Mouse (Mus musculus) MEL (cell line): Measurements from ENCODE around the gene Higd1a.

Source experiments
- CTCF ChIP-seq, 3 experiments: IDR thresholded peaks in 2 of 3; conservative IDR thresholded peaks in 1 of 3; 2 replicates each; pipeline ENCODE4 v1.5.1; 2011 to 2012; ENCODE audit warnings: low read length in 3 of 3, low read depth in 2 of 3, mild to moderate bottlenecking in 2 of 3, improper control_type of control experiment in 1 of 3, inconsistent platforms in 1 of 3, mixed read lengths in 1 of 3, moderate library complexity in 1 of 3; ENCODE audit not compliant: control insufficient read depth in 1 of 3, insufficient read depth in 1 of 3, poor library complexity in 1 of 3, severe bottlenecking in 1 of 3
- EP300 ChIP-seq, 2 experiments: IDR thresholded peaks; 2 replicates each; pipeline ENCODE4 v1.6.1; 2011; ENCODE audit warnings: improper control_type of control experiment in 2 of 2, low read length in 2 of 2, low read depth in 1 of 2, mild to moderate bottlenecking in 1 of 2
- GABPA ChIP-seq: IDR thresholded peaks from 2 replicates; pipeline ENCODE4 v1.6.1; 2012; ENCODE audit warnings: low read depth, mild to moderate bottlenecking, inconsistent platforms, low read length, improper control_type of control experiment, moderate library complexity
- GATA1 ChIP-seq: IDR thresholded peaks from 2 replicates; pipeline ENCODE4 v1.6.1; 2011; ENCODE audit warnings: low read depth, low read length, improper control_type of control experiment
- MAX ChIP-seq: IDR thresholded peaks from 2 replicates; pipeline ENCODE4 v1.6.1; 2011; ENCODE audit warnings: low read length, improper control_type of control experiment
- MEF2A ChIP-seq: IDR thresholded peaks from 2 replicates; pipeline ENCODE4 v1.6.1; 2014; ENCODE audit warnings: low read depth, mild to moderate bottlenecking, inconsistent platforms, low read length, improper control_type of control experiment; ENCODE audit not compliant: poor library complexity, insufficient replicate concordance, severe bottlenecking; ENCODE audit errors: extremely low read depth
- NELFE ChIP-seq: IDR thresholded peaks from 2 replicates; pipeline ENCODE4 v1.6.1; 2011; ENCODE audit warnings: low read depth, low read length, improper control_type of control experiment
- NRF1 ChIP-seq: IDR thresholded peaks from 2 replicates; pipeline ENCODE4 v1.6.1; 2014; ENCODE audit warnings: low read depth, mild to moderate bottlenecking, inconsistent platforms, low read length, improper control_type of control experiment, moderate library complexity; ENCODE audit not compliant: poor library complexity, insufficient read depth, severe bottlenecking
- POLR2A ChIP-seq, 2 experiments: IDR thresholded peaks; 2 replicates each; pipeline ENCODE4 v1.6.1; 2011 to 2012; ENCODE audit warnings: low read length in 2 of 2, mild to moderate bottlenecking in 2 of 2, control low read depth in 1 of 2, improper control_type of control experiment in 1 of 2, low read depth in 1 of 2, moderate library complexity in 1 of 2; ENCODE audit not compliant: control insufficient read depth in 1 of 2, insufficient read depth in 1 of 2, poor library complexity in 1 of 2
- RCOR1 ChIP-seq: IDR thresholded peaks from 2 replicates; pipeline ENCODE4 v1.6.1; 2012; ENCODE audit warnings: low read depth, mild to moderate bottlenecking, inconsistent platforms, low read length, improper control_type of control experiment
- UBTF ChIP-seq: IDR thresholded peaks from 2 replicates; pipeline ENCODE4 v1.6.1; 2012; ENCODE audit warnings: low read depth, mild to moderate bottlenecking, inconsistent platforms, low read length, improper control_type of control experiment, moderate library complexity, borderline replicate concordance; ENCODE audit not compliant: insufficient read depth
- ZKSCAN1 ChIP-seq: IDR thresholded peaks from 2 replicates; pipeline ENCODE4 v1.6.1; 2012; ENCODE audit warnings: low read depth, mild to moderate bottlenecking, inconsistent platforms, low read length, improper control_type of control experiment, moderate library complexity
- ZMIZ1 ChIP-seq: IDR thresholded peaks from 2 replicates; pipeline ENCODE4 v1.6.1; 2012; ENCODE audit warnings: low read depth, mild to moderate bottlenecking, inconsistent platforms, low read length, improper control_type of control experiment, moderate library complexity
- ZNF384 ChIP-seq: IDR thresholded peaks from 2 replicates; pipeline ENCODE4 v1.6.1; 2012; ENCODE audit warnings: low read depth, mild to moderate bottlenecking, inconsistent platforms, low read length, improper control_type of control experiment

GRCm38 (mm10) chr9:121808511-121808910 lies 49.7 kb downstream of the Higd1a start:
- no peak for TF ChIP-seq RCOR1
- TF ChIP-seq ZMIZ1, result no peak
- TF ChIP-seq CTCF (IDR thresholded peaks at IDR 0.05 in 2 of 3, conservative IDR thresholded peaks at IDR 0.05 in 1 of 3; ENCODE audit: control insufficient read depth in 1 of 3, insufficient read depth in 1 of 3, low read depth in 2 of 3, low read length in 3 of 3, poor library complexity in 1 of 3, severe bottlenecking in 1 of 3), result no peak
- no peak for TF ChIP-seq EP300 (IDR thresholded peaks at IDR 0.05; ENCODE audit: low read depth in 1 of 2, low read length in 2 of 2)
- no peak for TF ChIP-seq GABPA
- no peak for TF ChIP-seq MEF2A
- TF ChIP-seq GATA1, result no peak
- TF ChIP-seq ZNF384, result no peak
- no peak for TF ChIP-seq ZKSCAN1
- TF ChIP-seq UBTF, result no peak
- TF ChIP-seq MAX, result no peak
- TF ChIP-seq POLR2A (IDR thresholded peaks at IDR 0.05; ENCODE audit: control insufficient read depth in 1 of 2, insufficient read depth in 1 of 2, low read depth in 1 of 2, low read length in 2 of 2, poor library complexity in 1 of 2), result no peak
- no peak for TF ChIP-seq NRF1
- no peak for TF ChIP-seq NELFE
